21 mouse cellular contexts compared by ENCODE assay signal in the genomic region with DNA sequence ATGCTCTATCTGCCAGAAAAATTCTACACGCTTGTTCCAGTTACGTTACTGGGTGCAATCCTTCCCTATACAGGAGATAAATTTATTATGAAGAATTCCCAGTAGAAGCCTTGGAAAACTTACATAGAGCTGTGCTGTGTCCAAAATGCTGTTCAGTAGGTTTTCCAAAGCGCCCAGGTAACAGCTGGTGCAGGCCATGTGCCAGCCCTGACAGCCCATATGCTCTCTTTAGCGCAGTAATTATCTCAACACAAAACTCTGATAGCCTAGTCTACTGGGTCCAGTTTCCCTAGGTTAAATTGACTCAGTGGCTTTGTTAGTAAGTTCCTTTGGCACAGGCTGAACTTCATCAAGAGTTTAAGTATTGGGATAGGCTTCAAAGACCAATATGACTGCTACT.
A peak's percentile ranks its signal among the peaks of the same experiment; 100 is the strongest.
DNase-seq lines count a peak whose midpoint lies in the region; ATAC-seq and TF ChIP-seq lines count a peak whose summit lies in the region.
"Had no signal": no experiment of that assay in that cellular context is flagged by ENCODE, and none has a peak within 500 bp of the region (broad histone marks: within the 10 kb centered on the region; RNA-seq: fewer than 3 reads in every experiment).

No protein-coding gene starts in this region.

- H3K36me3 ChIP-seq in hindbrain, embryonic 14.5 days (replicated peaks; ENCODE audit: control insufficient read depth, insufficient read depth), result no peaks in the 10 kb centered on the region
- no peaks in the 10 kb centered on the region for H3K36me3 ChIP-seq in hindbrain, embryonic 11.5 days (ENCODE audit: control insufficient read depth, insufficient read depth, low read length)
- no peaks in the 10 kb centered on the region for H3K36me3 ChIP-seq in neural tube, embryonic 12.5 days
- no peaks in the 10 kb centered on the region for H3K36me3 ChIP-seq in neural tube, embryonic 15.5 days
- no peaks in the 10 kb centered on the region for H3K36me3 ChIP-seq in lung, postnatal 0 days (ENCODE audit: insufficient read depth, low read length)
- H3K36me3 ChIP-seq: intestine, embryonic 15.5 days; midbrain, embryonic 15.5 days had no signal

- H3K9ac ChIP-seq in hindbrain, embryonic 14.5 days, result no peak overlapping the region
- no peak overlapping the region for H3K9ac ChIP-seq in hindbrain, embryonic 11.5 days (ENCODE audit: low read depth, low read length)
- H3K9ac ChIP-seq in neural tube, embryonic 12.5 days, result no peak overlapping the region
- H3K9ac ChIP-seq in neural tube, embryonic 15.5 days (replicated peaks), result no peak overlapping the region
- no peak overlapping the region for H3K9ac ChIP-seq in lung, postnatal 0 days (replicated peaks; ENCODE audit: low read depth)
- H3K9ac ChIP-seq: intestine, embryonic 15.5 days; midbrain, embryonic 15.5 days had no signal

- WGBS in hindbrain, embryonic 14.5 days, result 71% methylated on average over 4 of the region's 4 CpGs
- WGBS in hindbrain, embryonic 11.5 days, result 92% methylated on average over 4 of the region's 4 CpGs
- WGBS in neural tube, embryonic 12.5 days, result 86% methylated on average over 4 of the region's 4 CpGs
- 57% methylated on average over 4 of the region's 4 CpGs for WGBS in neural tube, embryonic 15.5 days
- WGBS in lung, postnatal 0 days, result 84% methylated on average over 4 of the region's 4 CpGs

- H3K9me3 ChIP-seq in hindbrain, embryonic 14.5 days (ENCODE audit: control insufficient read depth, low read length), result no peaks in the 10 kb centered on the region
- H3K9me3 ChIP-seq in hindbrain, embryonic 11.5 days (ENCODE audit: control insufficient read depth, low read length), result no peaks in the 10 kb centered on the region
- H3K9me3 ChIP-seq in neural tube, embryonic 12.5 days, result no peaks in the 10 kb centered on the region
- no peaks in the 10 kb centered on the region for H3K9me3 ChIP-seq in neural tube, embryonic 15.5 days (replicated peaks)
- no peaks in the 10 kb centered on the region for H3K9me3 ChIP-seq in lung, postnatal 0 days (ENCODE audit: low read length)
- H3K9me3 ChIP-seq: intestine, embryonic 15.5 days; midbrain, embryonic 15.5 days had no signal

- TF ChIP-seq EP300 in lung, postnatal 0 days (IDR thresholded peaks at IDR 0.05), result no peak

- no peaks in the 10 kb centered on the region for H3K27me3 ChIP-seq in hindbrain, embryonic 14.5 days (ENCODE audit: control insufficient read depth, insufficient read depth, low read length)
- H3K27me3 ChIP-seq in hindbrain, embryonic 11.5 days (ENCODE audit: control insufficient read depth, insufficient read depth, low read length), result no peaks in the 10 kb centered on the region
- no peaks in the 10 kb centered on the region for H3K27me3 ChIP-seq in neural tube, embryonic 12.5 days (replicated peaks)
- no peaks in the 10 kb centered on the region for H3K27me3 ChIP-seq in neural tube, embryonic 15.5 days (replicated peaks)
- H3K27me3 ChIP-seq in lung, postnatal 0 days (replicated peaks; ENCODE audit: insufficient read depth, low read length), result no peaks in the 10 kb centered on the region
- H3K27me3 ChIP-seq: intestine, embryonic 15.5 days; megakaryocyte, embryonic 14.5 days; midbrain, embryonic 15.5 days had no signal

- H3K4me2 ChIP-seq in hindbrain, embryonic 14.5 days (replicated peaks), result no peak overlapping the region
- H3K4me2 ChIP-seq in hindbrain, embryonic 11.5 days (replicated peaks; ENCODE audit: low read depth, low read length), result no peak overlapping the region
- no peak overlapping the region for H3K4me2 ChIP-seq in neural tube, embryonic 12.5 days (replicated peaks)
- H3K4me2 ChIP-seq in neural tube, embryonic 15.5 days, result no peak overlapping the region
- no peak overlapping the region for H3K4me2 ChIP-seq in lung, postnatal 0 days (replicated peaks; ENCODE audit: low read depth, low read length)
- H3K4me2 ChIP-seq: intestine, embryonic 15.5 days; liver, embryonic 11.5 days; midbrain, embryonic 15.5 days had no signal

- peak; percentile 12 for DNase-seq in cerebellum, adult 11-12 months
- peak; percentile 47 for DNase-seq in hindbrain, embryonic 14.5 days (ENCODE audit: low spot score)
- no peak for DNase-seq in hindbrain, embryonic 11.5 days (ENCODE audit: low spot score)
- DNase-seq in lung, postnatal 0 days (ENCODE audit: low spot score), result no peak
- DNase-seq in right cerebral cortex, postnatal 25 days, result no peak
- DNase-seq: adrenal gland, adult 8-10 months; gastrocnemius, postnatal 14 days; heart, adult 18-20 months; heart, postnatal 36 days; kidney, adult 9 months; kidney, postnatal 25 days; lung, adult 18-20 months; right cerebral cortex, adult 18-20 months; thymus, postnatal 14 days had no signal

- H3K4me3 ChIP-seq in hindbrain, embryonic 14.5 days (replicated peaks; ENCODE audit: low read length), result no peak overlapping the region
- no peak overlapping the region for H3K4me3 ChIP-seq in hindbrain, embryonic 11.5 days (ENCODE audit: low read depth, low read length)
- no peak overlapping the region for H3K4me3 ChIP-seq in neural tube, embryonic 12.5 days
- H3K4me3 ChIP-seq in neural tube, embryonic 15.5 days (replicated peaks), result no peak overlapping the region
- no peak overlapping the region for H3K4me3 ChIP-seq in lung, postnatal 0 days (ENCODE audit: low read depth, low read length)
- H3K4me3 ChIP-seq: intestine, embryonic 15.5 days; megakaryocyte, embryonic 14.5 days; midbrain, embryonic 15.5 days had no signal

- no peak overlapping the region for H3K27ac ChIP-seq in hindbrain, embryonic 14.5 days
- no peak overlapping the region for H3K27ac ChIP-seq in hindbrain, embryonic 11.5 days (ENCODE audit: low read depth, low read length)
- no peak overlapping the region for H3K27ac ChIP-seq in neural tube, embryonic 12.5 days
- no peak overlapping the region for H3K27ac ChIP-seq in neural tube, embryonic 15.5 days (replicated peaks)
- no peak overlapping the region for H3K27ac ChIP-seq in lung, postnatal 0 days (ENCODE audit: low read length)
- H3K27ac ChIP-seq: intestine, embryonic 15.5 days; midbrain, embryonic 15.5 days had no signal

- ATAC-seq in cerebellum, adult (ENCODE audit: insufficient number of reproducible peaks, low FRiP score, low TSS enrichment), result no peak
- ATAC-seq in hindbrain, embryonic 14.5 days (ENCODE audit: low FRiP score), result no peak
- no peak for ATAC-seq in hindbrain, embryonic 11.5 days (ENCODE audit: low FRiP score)
- ATAC-seq in neural tube, embryonic 12.5 days (ENCODE audit: low FRiP score, low read depth), result 0 out of 2 replicates have a peak, but pooled peaks have one; percentile 41
- no peak for ATAC-seq in neural tube, embryonic 15.5 days (ENCODE audit: low FRiP score)
- ATAC-seq in lung, postnatal 0 days, result no peak
- ATAC-seq: intestine, embryonic 15.5 days; midbrain, embryonic 15.5 days had no signal

- 0 out of 2 replicates have a peak, but pooled peaks cover 7% of the 10 kb centered on the region for H3K4me1 ChIP-seq in hindbrain, embryonic 14.5 days (replicated peaks; ENCODE audit: control insufficient read depth, insufficient read depth, low read length)
- no peaks in the 10 kb centered on the region for H3K4me1 ChIP-seq in hindbrain, embryonic 11.5 days (replicated peaks; ENCODE audit: control insufficient read depth, insufficient read depth, low read length)
- H3K4me1 ChIP-seq in neural tube, embryonic 12.5 days, result peaks cover 7% of the 10 kb centered on the region; the same call in 1 of the 2 replicates
- H3K4me1 ChIP-seq in neural tube, embryonic 15.5 days, result peaks cover 12% of the 10 kb centered on the region; the same call in 1 of the 2 replicates
- no peaks in the 10 kb centered on the region for H3K4me1 ChIP-seq in lung, postnatal 0 days (ENCODE audit: insufficient read depth, low read depth, low read length)
- H3K4me1 ChIP-seq: intestine, embryonic 15.5 days; megakaryocyte, embryonic 14.5 days had no signal

- TF ChIP-seq CTCF in lung, postnatal 0 days (IDR thresholded peaks at IDR 0.05), result no peak

Comparison
In these comparisons a context has a peak if more than half of its experiments do, and no peak if none do; other contexts are left out.
1. DNase-seq: peak in cerebellum, adult 11-12 months (single experiment) and hindbrain, embryonic 14.5 days (single experiment); none in hindbrain, embryonic 11.5 days (single experiment), lung, postnatal 0 days (single experiment) and right cerebral cortex, postnatal 25 days (single experiment).